Mouse (Mus musculus) skeletal muscle tissue, adult 2 months (tissue): ENCODE data around the gene Gm17018.

Source experiments
- DNase-seq: peaks from one replicate; pipeline ENCODE4 v3.0.0-alpha.2; 2012; ENCODE audit warnings: low read depth, low spot score

The Gm17018 gene

DNA sequence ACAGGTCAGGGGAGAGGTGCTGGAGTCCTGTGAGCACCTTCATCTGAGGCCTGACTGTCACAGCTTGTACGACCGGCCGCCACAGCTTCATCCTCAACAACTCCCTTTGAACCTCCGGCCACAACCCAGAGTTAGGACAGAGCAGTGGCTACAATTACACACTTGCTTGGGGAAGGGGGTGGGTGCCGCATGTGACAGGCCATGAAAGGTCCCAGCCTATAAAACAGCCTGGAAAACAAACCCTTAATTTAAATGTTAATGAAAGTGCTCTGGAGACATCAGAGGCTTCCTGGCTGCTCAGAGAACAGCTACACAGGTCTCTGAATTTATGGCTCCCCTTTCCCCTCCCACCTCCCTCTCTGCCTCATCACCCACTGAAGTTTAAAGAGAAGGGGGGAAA is 61.7 kb downstream of the Gm17018 start:
- DNase-seq: no peak

GRCm38 (mm10) chr19:45623710-45624109 is 63.3 kb downstream of the Gm17018 start:
- DNase-seq: no peak

- DNase-seq: no peak
These were observed 66.6 kb downstream of the Gm17018 start for GRCm38 (mm10) chr19:45627036-45627435.

DNA sequence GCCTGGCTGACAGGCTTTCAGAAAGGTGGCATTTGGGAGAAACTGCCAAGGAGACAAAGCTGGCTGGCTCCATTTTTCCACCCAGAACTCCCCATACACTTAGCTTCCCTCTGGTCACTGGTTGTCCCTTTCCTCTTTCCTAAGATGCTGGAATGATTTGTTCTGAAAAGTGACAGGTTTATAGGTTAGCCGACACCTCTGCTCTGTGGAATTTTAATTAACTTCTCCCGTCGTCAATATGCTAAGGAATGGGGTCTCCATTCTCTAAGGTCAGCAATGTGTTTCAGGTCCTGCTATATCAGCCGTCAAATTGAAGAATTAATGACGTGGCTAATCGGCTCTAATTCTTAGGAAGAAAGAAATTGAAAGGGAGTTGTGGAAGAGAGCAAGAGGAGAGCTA is 68.2 kb downstream of the Gm17018 start:
- DNase-seq: no peak

- no peak for DNase-seq
These were observed 68.8 kb downstream of the Gm17018 start for GRCm38 (mm10) chr19:45629219-45629618.
